Mouse (Mus musculus): ENCODE measurements at regions not wholly inside any gene's neighbourhood (a gene's known extent, or its start where the extent isn't known, plus 50 kb on each side); places are given as distances from the start of the nearest gene placed in this dataset.
"Not testable (repeated sequence)": the region's sequence is repeated elsewhere in the genome, so short reads cannot be mapped to it uniquely, and the experiment has no call there.

GRCm38 (mm10) chr10:7390239-7391091, 83.0 kb downstream of the Ulbp1 start:
- peak; percentile 20 for DNase-seq (ENCODE audit: low read depth, low spot score)

DNA sequence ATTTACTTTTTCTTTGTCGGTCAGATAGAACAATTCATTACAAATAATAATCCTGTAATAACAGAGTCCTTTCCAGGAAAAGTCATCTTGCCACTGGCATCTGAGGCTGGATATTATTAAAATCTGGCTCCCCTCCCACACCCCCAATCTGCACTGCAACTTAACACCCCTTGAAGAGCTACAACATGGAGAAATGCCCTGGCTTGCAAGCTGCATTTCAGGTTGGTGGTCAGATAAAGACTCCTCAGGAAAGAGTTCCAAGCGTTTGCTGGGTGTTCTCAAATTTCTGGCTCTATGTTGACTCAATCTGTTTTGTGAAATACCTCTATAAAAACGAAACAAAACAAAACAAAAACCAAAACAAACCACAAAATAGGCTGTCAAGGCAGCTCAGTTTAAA, 114.6 kb downstream of the Ulbp1 start:
- not testable (repeated sequence) for DNase-seq (ENCODE audit: low read depth, low spot score)

- not testable (repeated sequence) for DNase-seq (ENCODE audit: low read depth, low spot score)
Measured at GRCm38 (mm10) chr10:7344290-7344689, 129.1 kb downstream of the Ulbp1 start.

DNA sequence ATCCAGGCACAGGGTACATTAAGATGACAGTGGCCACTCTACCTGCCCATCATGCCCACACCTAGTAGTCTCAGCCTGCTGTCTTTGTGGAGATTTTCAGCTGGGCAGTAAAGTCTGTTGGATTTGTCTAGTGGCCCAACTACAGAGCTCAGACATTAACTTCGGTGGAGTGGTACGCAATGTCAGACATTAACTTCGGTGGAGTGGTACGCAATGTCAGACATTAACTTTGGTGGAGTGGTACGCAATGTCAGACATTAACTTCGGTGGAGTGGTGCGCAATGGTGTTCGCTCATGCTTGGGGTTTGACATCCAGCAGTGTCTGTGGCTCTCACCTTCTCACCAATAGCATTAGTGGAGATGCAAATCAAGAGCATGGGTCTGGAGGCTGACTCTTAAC, 129.7 kb downstream of the Ulbp1 start:
- DNase-seq (ENCODE audit: low read depth, low spot score), result not testable (repeated sequence)

GRCm38 (mm10) chr10:7333077-7333747, 121.2 kb upstream of the Cnksr3 start:
- peak; percentile 78 for DNase-seq (ENCODE audit: low read depth, low spot score)

GRCm38 (mm10) chr10:7328262-7328661, 116.2 kb upstream of the Cnksr3 start:
- no peak for DNase-seq (ENCODE audit: low read depth, low spot score)

DNA sequence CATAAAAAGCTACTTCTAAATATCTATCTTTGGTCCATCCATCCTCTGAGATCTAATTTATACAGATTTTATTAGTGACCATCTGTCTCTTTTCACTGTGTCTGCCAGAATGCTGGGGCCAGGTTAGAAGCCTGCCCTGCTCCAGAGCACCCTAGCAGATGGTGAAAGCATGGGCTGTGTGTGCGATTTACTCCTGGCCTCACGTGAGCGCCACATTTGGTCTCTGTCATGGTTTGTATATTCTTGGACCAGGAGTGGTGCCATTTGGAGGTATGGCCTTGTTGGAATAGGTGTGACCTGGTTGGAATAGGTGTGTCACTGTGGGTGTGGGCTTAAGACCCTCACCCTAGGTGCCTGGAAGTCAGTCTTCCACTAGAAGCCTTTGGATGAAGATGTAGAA, 115.0 kb upstream of the Cnksr3 start:
- DNase-seq (ENCODE audit: low read depth, low spot score), result not testable (repeated sequence)

GRCm38 (mm10) chr10:7325074-7325473, 113.0 kb upstream of the Cnksr3 start:
- DNase-seq (ENCODE audit: low read depth, low spot score), result no peak

DNA sequence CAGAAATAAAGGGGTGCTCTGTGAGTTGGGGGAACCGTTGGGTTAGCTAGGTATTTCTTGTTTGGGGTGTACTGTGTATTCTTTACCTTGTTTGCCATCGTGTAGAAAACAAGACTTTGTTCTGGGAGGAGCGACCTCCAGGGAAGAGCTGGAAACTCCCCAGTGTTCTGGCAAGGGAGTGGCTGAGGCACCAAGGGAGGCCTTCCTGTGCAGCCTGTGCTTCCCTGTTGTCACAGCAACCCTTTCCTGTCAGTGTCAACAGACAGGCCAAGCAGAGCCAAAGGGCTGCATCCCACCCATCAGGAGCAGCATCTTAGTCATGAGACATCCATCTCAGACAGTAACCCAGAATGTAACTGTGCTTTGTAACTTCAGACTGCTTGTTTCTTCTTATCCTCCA, 111.2 kb upstream of the Cnksr3 start:
- DNase-seq (ENCODE audit: low read depth, low spot score), result no peak

DNA sequence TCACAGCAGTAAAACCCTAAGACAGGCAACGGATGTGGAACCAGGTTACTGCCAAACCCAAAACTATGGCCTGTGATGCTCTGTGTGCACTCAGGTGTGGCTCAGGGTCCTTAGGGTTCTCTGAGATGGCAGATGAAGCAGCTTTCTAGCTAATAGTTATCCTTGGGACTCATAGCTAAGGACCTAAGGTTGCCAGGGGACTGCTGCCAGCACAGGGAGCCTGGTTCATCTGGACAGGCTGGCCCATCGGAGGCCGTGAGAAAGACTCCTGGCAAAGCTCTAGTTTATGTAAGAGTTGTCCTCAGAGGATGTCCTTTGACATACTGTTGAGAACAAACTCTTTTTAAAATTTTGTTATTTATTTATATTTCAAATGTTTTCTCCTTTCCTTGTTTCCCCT, 97.9 kb upstream of the Cnksr3 start:
- DNase-seq (ENCODE audit: low read depth, low spot score), result no peak

DNA sequence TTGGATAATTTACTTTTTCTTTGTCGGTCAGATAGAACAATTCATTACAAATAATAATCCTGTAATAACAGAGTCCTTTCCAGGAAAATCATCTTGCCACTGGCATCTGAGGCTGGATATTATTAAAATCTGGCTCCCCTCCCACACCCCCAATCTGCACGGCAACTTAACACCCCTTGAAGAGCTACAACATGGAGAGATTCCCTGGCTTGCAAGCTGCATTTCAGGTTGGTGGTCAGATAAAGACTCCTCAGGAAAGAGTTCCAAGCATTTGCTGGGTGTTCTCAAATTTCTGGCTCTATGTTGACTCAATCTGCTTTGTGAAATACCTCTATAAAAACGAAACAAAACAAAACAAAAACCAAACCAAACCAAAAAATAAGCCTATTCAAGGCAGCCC, 93.8 kb upstream of the Cnksr3 start:
- not testable (repeated sequence) for DNase-seq (ENCODE audit: low read depth, low spot score)

DNA sequence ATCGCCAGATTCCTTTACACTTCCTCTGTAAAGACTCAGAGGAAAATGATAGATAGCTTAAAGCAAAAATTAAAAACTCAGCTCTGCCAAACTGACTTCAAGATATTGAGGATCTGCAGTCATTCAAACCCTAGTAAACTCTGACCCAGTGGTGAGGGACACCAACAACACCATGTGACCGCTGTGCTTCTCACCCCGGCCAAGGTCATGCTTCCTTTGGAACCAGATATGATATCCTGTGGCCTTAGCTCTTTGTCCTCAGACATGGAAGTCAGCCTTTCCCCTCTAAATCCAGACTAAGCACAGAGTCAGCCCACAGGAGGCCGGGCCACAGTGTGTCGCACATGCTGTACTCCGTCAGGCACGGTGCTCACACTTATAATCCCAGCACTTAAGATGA, 86.3 kb upstream of the Cnksr3 start:
- no peak for DNase-seq (ENCODE audit: low read depth, low spot score)

DNA sequence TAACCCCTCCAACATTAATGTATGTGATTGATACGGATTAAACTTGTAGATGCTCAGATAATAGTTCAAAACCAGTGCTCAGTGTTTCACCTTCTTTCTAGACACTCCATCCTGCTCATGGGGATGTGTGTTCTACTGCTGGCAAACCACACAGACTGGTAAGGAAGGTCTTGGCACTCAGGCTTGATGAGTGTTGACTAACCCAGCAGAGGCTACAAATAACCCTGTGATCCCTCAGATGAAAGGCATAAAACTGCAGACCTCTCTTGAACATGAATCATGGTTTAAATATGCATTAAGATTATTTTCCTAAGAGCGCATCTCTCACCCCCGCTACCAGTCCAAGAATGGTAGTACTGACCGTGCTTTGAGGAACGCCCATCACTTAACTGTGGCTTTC, 83.9 kb upstream of the Cnksr3 start:
- DNase-seq (ENCODE audit: low read depth, low spot score), result no peak

GRCm38 (mm10) chr10:7293203-7293602, 81.2 kb upstream of the Cnksr3 start:
- no peak for DNase-seq (ENCODE audit: low read depth, low spot score)

DNA sequence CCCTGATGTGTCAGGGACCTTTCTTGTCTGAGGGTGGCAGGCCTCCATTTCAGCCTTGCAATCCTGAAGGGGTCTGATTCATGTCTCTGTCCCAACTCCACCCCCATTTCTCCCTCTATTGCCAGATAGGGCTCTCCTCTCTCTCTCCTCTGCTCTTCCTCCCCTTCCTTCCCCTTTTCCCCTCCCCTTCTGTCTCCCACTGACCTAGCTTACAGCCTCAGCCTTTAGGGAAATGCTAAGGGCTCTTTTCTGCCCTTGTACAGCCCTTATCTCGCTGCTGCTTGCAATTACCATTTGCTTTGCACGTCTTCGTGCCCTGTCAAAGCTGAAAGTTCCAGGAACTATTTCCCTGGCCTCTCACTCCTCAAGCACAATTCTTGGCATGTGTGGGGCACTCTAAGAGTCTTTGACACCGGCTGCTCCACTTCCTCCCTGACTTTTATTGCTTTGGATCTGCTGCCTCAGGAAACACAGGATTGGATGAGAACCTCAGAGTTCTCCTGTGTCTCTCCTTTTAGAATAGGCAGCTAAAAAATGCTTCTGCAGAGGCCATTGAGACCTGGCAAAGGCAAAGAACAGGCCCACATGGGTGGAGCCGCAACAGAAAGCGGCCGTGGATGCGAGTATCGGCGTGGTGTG, 77.9 kb upstream of the Cnksr3 start:
- DNase-seq (ENCODE audit: low read depth, low spot score), result no peak

- DNase-seq (ENCODE audit: low read depth, low spot score), result no peak
Measured at GRCm38 (mm10) chr10:7285112-7285905, 73.3 kb upstream of the Cnksr3 start.

DNA sequence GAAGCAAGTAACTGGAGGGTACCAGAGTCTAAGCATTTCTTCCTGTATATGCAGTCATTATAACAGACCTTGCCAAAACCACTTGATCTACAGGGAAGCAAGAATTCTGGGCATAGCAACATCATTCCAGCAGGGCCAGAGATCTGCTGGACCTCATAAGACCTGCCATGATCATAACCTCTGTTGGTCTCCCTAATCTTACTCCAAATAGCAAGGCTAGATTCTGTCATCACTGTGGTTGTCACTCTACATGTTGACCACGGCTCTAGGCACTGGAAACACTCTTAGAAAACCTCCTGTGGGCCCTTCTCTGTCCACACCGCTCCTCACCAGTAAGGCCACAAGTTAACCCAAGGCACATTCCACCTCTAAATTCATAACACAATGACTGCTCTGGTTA, 68.4 kb upstream of the Cnksr3 start:
- no peak for DNase-seq (ENCODE audit: low read depth, low spot score)

DNA sequence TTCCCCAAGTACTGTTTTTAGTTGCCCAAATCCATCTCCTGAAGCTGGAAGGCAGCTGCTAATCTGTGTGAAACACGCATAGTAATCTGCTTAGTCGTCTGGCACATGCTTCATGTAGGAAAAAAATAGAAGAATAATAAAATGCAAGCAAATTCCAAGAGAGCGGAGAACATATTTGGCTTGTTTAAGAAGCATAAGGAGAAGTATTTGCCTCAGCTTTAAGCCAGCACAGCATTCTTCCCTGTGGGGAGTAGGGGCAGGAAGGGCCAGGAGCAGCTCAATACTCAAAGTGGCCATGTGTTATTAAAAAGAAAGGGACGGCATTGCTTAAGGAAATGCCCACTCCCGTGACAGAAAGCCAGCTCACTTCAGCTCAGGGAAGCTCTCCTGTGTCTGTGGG, 66.8 kb upstream of the Cnksr3 start:
- DNase-seq (ENCODE audit: low read depth, low spot score), result no peak

DNA sequence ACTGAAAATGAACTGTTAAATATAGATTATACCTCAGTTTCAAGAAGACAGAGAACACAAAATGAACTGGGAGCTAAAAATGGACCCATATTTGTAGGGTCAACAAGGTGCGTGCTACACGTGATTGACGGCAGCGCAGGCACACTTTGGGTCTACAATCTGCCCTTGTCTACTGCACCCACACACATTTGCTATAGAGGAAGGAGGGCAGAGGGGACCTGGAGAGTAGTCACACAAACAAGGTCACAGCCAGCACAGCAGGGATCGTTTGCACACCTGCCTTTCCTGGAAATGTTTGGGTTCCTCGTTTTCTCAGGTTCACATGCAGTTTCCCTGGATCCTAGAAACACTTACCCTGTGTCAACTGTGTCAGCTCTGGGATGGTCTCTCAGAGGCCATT, 63.3 kb upstream of the Cnksr3 start:
- DNase-seq (ENCODE audit: low read depth, low spot score), result no peak

DNA sequence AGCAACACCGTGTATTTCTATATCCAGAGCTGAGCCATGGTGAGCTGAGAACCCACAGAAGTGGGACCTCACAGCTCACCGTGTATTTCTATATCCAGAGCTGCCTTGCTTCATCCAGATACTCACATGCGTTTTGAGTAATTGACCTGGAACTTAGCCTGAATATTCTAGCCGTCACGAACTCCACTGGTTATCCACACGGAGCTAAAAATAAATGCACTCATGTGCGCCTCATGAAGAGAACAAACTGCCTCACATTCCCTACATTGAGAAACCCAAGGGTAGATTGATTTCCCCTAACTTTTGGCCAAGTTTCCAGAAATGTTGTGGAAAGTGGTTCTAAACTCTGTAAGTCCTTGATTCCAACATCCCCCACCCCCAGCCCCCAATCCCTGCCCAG, 62.4 kb upstream of the Cnksr3 start:
- DNase-seq (ENCODE audit: low read depth, low spot score), result no peak

DNA sequence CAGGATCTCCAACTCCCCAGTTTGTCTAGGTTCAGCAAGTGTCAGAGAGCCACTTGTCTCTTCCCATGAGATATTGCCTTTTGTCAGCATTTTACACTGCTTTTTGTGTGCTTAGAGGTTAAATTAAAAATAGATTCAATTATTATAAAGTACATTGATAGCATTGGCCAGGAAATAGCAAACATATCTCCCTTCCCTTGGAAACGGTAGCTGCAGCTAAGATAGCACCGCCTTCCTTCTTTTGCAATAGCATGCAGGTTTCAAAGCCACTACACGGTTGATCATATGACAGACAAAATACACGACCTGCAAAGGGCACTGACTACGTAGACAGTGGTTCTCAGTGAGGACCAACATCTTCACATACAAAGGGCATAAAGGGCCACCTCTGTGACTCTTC, 59.1 kb upstream of the Cnksr3 start:
- no peak for DNase-seq (ENCODE audit: low read depth, low spot score)
